Mouse (Mus musculus): Measurements from ENCODE around the gene Eif2d.

- TF ChIP-seq CTCF (IDR thresholded peaks at IDR 0.05) = no peak
- no peak for TF ChIP-seq EP300 (IDR thresholded peaks at IDR 0.05)
Measured at GRCm38 (mm10) chr1:131224848-131225471, 72.0 kb downstream of the Eif2d start.
